Mouse (Mus musculus): ENCODE results near the gene Mettl13.

Gene Mettl13

GRCm38 (mm10) chr1:162548016-162548916 lies at the start of gene Mettl13:
TSS of gene Mettl13 (minus strand) at chr1:162548551.
- peak; percentile 87 to 90 for DNase-seq (ENCODE audit: low spot score in 2 of 2)

DNA sequence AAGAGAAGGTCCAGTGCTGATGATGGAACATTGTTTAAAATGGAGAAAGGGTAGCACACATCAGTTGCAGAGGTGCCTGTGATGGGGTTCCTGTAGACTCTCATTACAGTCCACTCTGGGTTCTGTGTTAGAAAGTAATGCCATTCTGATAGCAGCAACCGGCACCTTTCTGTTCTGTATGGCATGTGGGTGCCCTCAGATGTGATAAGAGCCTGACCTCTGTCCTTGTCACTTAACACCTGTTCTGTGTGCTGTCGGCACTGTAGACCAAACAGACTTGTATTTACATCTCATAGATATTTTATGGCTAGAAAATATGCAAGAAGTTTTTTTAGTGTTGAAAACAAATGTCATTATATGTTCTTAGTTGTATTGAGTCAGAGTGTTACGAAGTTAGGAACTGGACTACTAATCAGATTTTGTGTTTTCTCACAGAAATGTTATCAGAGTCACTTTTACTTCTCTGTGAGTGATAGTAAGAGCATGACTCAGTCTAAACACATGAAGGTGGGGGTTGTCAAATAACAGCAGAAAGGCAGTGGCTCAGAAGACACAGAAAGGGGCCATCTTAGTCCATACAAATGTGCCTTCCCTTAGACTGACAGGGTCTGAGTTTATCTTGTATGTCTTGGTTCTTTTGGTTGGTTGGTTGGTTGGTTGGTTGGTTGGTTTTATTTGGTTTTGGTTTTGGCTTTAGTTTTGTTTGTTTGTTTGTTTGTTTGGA lies 49.2 kb upstream of the Mettl13 start:
- DNase-seq (ENCODE audit: low spot score in 2 of 2) = no peak

DNA sequence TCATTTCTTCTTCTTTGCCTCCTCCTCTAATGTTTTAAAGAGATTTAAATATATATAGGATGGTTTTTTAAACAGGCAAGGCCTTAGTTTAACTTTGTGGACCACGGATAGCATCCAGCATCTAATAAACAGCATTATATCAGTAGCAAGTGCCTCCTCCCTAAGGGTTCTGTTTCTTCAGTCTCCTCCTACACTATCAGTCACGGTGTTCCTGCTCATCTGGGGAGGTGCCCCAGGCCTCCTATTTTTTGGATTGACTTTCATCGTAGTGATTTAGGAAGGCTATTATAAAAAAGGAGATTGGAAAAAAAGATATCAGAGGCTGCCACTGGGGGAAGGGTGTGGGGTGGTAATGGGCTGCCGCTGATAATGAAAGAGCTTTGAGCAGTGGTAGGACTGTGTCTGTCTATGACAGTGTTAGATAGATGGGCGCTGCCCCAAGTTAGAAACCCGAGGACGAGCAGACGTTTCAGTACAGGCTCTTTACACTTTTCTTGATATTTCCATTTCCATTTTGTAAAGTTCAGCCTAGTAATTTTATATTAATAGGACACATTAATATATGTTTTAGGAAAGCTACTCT lies 42.2 kb upstream of the Mettl13 start:
- DNase-seq (ENCODE audit: low spot score in 2 of 2) = no peak

GRCm38 (mm10) chr1:162589443-162589842 lies 41.1 kb upstream of the Mettl13 start:
- DNase-seq (ENCODE audit: low spot score in 2 of 2) = peak; percentile 5 to 16

- DNase-seq (ENCODE audit: low spot score in 2 of 2) = no peak
These were observed 40.3 kb upstream of the Mettl13 start for GRCm38 (mm10) chr1:162588606-162589005.

- DNase-seq (ENCODE audit: low spot score in 2 of 2) = no peak
These were observed 37.9 kb upstream of the Mettl13 start for GRCm38 (mm10) chr1:162586282-162586681.

DNA sequence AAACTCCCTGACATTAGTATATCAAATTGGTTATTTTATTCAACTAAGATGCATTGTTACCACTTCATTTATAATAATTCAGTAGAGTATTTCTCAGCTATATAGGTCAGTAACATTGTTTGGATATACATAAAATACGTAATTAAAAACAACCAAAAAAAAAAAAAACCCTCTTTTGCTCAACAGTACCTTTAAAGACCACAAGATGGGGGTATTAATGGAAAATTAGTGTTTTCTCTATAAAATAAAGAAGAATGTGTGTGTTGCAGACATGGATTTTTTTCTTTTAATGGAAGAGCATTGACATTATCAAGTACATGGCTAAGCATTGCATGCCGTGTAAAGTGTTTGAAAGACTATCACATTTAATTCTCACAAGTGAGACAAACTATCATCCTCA lies 34.5 kb upstream of the Mettl13 start:
- DNase-seq (ENCODE audit: low spot score in 2 of 2) = no peak

GRCm38 (mm10) chr1:162575098-162575497 lies 26.7 kb upstream of the Mettl13 start:
- DNase-seq (ENCODE audit: low spot score in 2 of 2) = no peak

GRCm38 (mm10) chr1:162570931-162571601 lies 22.7 kb upstream of the Mettl13 start:
- peak; percentile 43 to 46 for DNase-seq (ENCODE audit: low spot score in 2 of 2)

DNA sequence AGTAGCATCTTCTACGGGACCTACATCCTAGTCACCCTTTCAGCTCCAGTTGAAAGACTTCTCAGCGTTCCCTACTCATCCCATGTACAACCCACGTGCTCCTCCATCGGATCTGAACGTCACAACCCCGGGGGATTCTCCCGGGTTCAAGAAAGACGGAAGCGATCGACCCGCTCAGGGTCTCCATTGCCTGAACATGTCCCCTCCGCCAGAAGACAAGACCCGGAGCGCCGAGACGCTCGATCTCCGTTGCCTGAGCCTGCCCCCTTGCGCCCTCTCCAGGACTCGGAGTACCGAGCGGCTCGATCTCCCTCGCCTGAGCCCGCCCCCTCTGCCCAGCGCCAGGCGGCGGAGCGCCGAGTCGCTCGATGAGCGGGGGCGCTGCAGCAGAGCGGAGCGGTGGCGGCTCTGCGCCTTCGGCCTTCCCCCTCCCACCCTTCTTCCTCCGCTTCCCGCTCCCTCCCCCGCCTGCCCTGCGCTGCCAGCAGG lies 22.0 kb upstream of the Mettl13 start, which contains the start of gene Vamp4:
TSS of gene Vamp4 (plus strand) at position 256 of the 489 bp plus-strand sequence.
- peak; percentile 92 to 94 for DNase-seq (ENCODE audit: low spot score in 2 of 2)

GRCm38 (mm10) chr1:162567351-162567750 lies 19.0 kb upstream of the Mettl13 start:
- DNase-seq (ENCODE audit: low spot score in 2 of 2) = no peak

DNA sequence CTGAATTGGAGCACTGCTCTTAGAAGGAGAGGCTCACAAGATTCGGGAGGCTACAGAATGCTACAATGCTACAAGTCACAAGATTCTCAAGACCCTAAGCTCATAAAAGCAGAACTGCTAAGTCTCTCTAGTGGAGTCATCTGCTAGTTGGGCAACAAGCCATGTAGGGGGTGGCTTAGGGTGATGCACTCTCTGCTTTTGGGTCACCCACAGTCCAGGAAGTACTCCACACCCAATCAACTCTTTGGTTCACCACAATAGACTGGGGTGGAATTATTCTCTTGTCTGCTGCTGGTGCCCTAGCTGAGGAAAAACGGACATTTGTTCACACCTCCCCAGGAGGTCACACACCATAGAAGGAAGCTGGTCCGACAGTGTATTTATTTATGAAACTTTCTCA lies 16.6 kb upstream of the Mettl13 start:
- DNase-seq (ENCODE audit: low spot score in 2 of 2) = peak; percentile 26 to 47

- no peak for DNase-seq (ENCODE audit: low spot score in 2 of 2)
These were observed 14.9 kb upstream of the Mettl13 start for GRCm38 (mm10) chr1:162563236-162563635.

DNA sequence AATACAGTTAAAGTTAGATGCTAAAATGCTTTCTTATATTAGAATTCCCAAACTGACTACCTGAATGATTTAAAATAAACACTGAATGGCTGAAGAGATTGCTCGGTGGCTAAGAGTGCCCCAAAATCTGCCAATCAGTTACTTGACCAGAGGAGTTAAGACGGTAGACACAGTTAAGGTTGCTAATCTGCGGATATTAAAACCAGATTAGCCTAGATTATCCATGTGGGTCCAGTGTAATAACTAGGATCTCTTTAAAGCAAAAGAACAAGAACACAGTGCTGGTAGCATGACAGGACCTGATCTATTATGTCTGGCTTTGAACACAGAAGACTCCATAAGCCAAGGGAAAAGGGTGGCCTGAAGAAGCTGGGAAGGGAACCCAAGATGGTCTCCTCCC lies 5.8 kb upstream of the Mettl13 start:
- no peak for DNase-seq (ENCODE audit: low spot score in 2 of 2)

- DNase-seq (ENCODE audit: low spot score in 2 of 2) = no peak
These were observed 4.6 kb upstream of the Mettl13 start for GRCm38 (mm10) chr1:162552956-162553355.

GRCm38 (mm10) chr1:162549615-162550283 lies 1.4 kb upstream of the Mettl13 start:
- DNase-seq (ENCODE audit: low spot score in 2 of 2) = peak in 1 of 2 experiments; percentile 15

- DNase-seq (ENCODE audit: low spot score in 2 of 2) = no peak
These were observed 714 bp upstream of the Mettl13 start for GRCm38 (mm10) chr1:162548917-162549613.

- no peak for DNase-seq (ENCODE audit: low spot score in 2 of 2)
These were observed 744 bp downstream of the Mettl13 start for GRCm38 (mm10) chr1:162547607-162548006.

- no peak for DNase-seq (ENCODE audit: low spot score in 2 of 2)
These were observed 5.1 kb downstream of the Mettl13 start for GRCm38 (mm10) chr1:162543231-162543630.

GRCm38 (mm10) chr1:162533766-162534560 lies 14.4 kb downstream of the Mettl13 start:
- DNase-seq (ENCODE audit: low spot score in 2 of 2) = no peak

All from heart, adult 9 months (tissue).